Comparison of ENCODE assay signal across 17 mouse cellular contexts in genomic region chr3:30993066-30993573, GRCm38 (mm10). TPM values are rescaled to one million over a fixed set of nuclear protein-coding genes. Genes with fewer than 3 reads are reported as not detected.
A peak's percentile ranks its signal among the peaks of the same experiment; 100 is the strongest.
DNase-seq lines count a peak whose midpoint lies in the region; ATAC-seq lines count a peak whose summit lies in the region.
"Had no signal": no experiment of that assay in that cellular context is flagged by ENCODE, and none has a peak within 500 bp of the region (broad histone marks: within the 10 kb centered on the region; RNA-seq: fewer than 3 reads in every experiment).

No protein-coding gene starts in this region.

- H3K9me3 ChIP-seq in liver, embryonic 13.5 days (replicated peaks) = no peaks in the 10 kb centered on the region
- H3K9me3 ChIP-seq in heart, embryonic 10.5 days = no peaks in the 10 kb centered on the region
- H3K9me3 ChIP-seq: embryonic facial prominence, embryonic 15.5 days; forebrain, embryonic 15.5 days; midbrain, embryonic 13.5 days had no signal

- DNase-seq in heart, adult 11 months = peak; percentile 81
- DNase-seq in heart, postnatal 36 days = no peak
- DNase-seq in thymus, postnatal 25 days = peak; percentile 11
- no peak for DNase-seq in thymus, postnatal 0 days (ENCODE audit: low spot score)
- peak; percentile 40 for DNase-seq in liver, embryonic 13.5 days
- no peak for DNase-seq in layer of hippocampus, postnatal 10 days (ENCODE audit: low spot score in 2 of 2)
- DNase-seq in right cerebral cortex, postnatal 10 days (ENCODE audit: low spot score in 2 of 2) = no peak
- DNase-seq in heart, embryonic 10.5 days (ENCODE audit: low spot score) = no peak
- DNase-seq: adrenal gland, postnatal 36 days; cerebellum, adult 18-20 months; gastrocnemius, postnatal 25 days; layer of hippocampus, postnatal 36 days had no signal

- no peak overlapping the region for H3K4me3 ChIP-seq in liver, embryonic 13.5 days (replicated peaks)
- no peak overlapping the region for H3K4me3 ChIP-seq in heart, embryonic 10.5 days
- H3K4me3 ChIP-seq: embryonic facial prominence, embryonic 15.5 days; forebrain, embryonic 15.5 days; midbrain, embryonic 13.5 days had no signal

- no peaks in the 10 kb centered on the region for H3K27me3 ChIP-seq in liver, embryonic 13.5 days
- no peaks in the 10 kb centered on the region for H3K27me3 ChIP-seq in heart, embryonic 10.5 days (ENCODE audit: insufficient read depth, poor library complexity, severe bottlenecking)
- H3K27me3 ChIP-seq: embryonic facial prominence, embryonic 15.5 days; forebrain, embryonic 15.5 days; midbrain, embryonic 13.5 days had no signal

- no peak for ATAC-seq in liver, embryonic 13.5 days (ENCODE audit: low read depth)
- ATAC-seq: forebrain, embryonic 15.5 days; hindbrain, embryonic 16.5 days; midbrain, embryonic 13.5 days had no signal

- intact Hi-C loops in heart, postnatal 36 days (cut with DNase I) = no loop called here

- peaks cover 29% of the 10 kb centered on the region for H3K4me1 ChIP-seq in liver, embryonic 13.5 days (replicated peaks)
- H3K4me1 ChIP-seq in heart, embryonic 10.5 days = peaks cover 10% of the 10 kb centered on the region

- H3K27ac ChIP-seq in liver, embryonic 13.5 days = no peak overlapping the region
- H3K27ac ChIP-seq in heart, embryonic 10.5 days = no peak overlapping the region
- H3K27ac ChIP-seq: embryonic facial prominence, embryonic 15.5 days; forebrain, embryonic 15.5 days; kidney, postnatal 0 days; midbrain, embryonic 13.5 days had no signal

- H3K4me2 ChIP-seq in liver, embryonic 13.5 days = no peak overlapping the region
- H3K4me2 ChIP-seq: embryonic facial prominence, embryonic 15.5 days; forebrain, embryonic 15.5 days; midbrain, embryonic 13.5 days had no signal

- H3K36me3 ChIP-seq in liver, embryonic 13.5 days = no peaks in the 10 kb centered on the region
- no peaks in the 10 kb centered on the region for H3K36me3 ChIP-seq in heart, embryonic 10.5 days
- H3K36me3 ChIP-seq: embryonic facial prominence, embryonic 15.5 days; forebrain, embryonic 15.5 days; midbrain, embryonic 13.5 days had no signal

- no peak overlapping the region for H3K9ac ChIP-seq in liver, embryonic 13.5 days
- H3K9ac ChIP-seq: embryonic facial prominence, embryonic 15.5 days; forebrain, embryonic 15.5 days; midbrain, embryonic 13.5 days had no signal

RNA-seq across cellular contexts. Expression of gene Prkci, which starts 2.4 kb away (rescaled TPM):
- total RNA-seq in heart, postnatal 36 days (2021) = 10 to 100 TPM; 12.4 to 12.5 TPM
- 15.0 and 15.9 TPM in 2 replicates for polyA plus RNA-seq in thymus, postnatal 0 days (2015; fragmentation: Nextera tagmentation; extraction: Ambion mirVana)
- 5.0 and 7.4 TPM in 2 replicates for polyA plus RNA-seq in liver, embryonic 13.5 days (2015; fragmentation: Nextera tagmentation; extraction: Ambion mirVana)
- 10 to 100 TPM; 59.0 to 64.7 TPM for total RNA-seq in layer of hippocampus, postnatal 10 days (2021)
- 23.2 and 32.7 TPM in 2 replicates for polyA plus RNA-seq in heart, embryonic 10.5 days (2016; fragmentation: Nextera tagmentation; extraction: Ambion mirVana)

RNA-seq across cellular contexts. Expression of gene Phc3, which starts 23.9 kb away (rescaled TPM):
- 10 to 100 TPM; 15.9 to 19.1 TPM for total RNA-seq in heart, postnatal 36 days (2021)
- polyA plus RNA-seq in thymus, postnatal 0 days (2015; fragmentation: Nextera tagmentation; extraction: Ambion mirVana) = 4.0 and 5.3 TPM in 2 replicates
- polyA plus RNA-seq in liver, embryonic 13.5 days (2015; fragmentation: Nextera tagmentation; extraction: Ambion mirVana) = 1.7 and 1.8 TPM in 2 replicates
- 10 to 100 TPM; 35.9 to 37.9 TPM for total RNA-seq in layer of hippocampus, postnatal 10 days (2021)
- polyA plus RNA-seq in heart, embryonic 10.5 days (2016; fragmentation: Nextera tagmentation; extraction: Ambion mirVana) = 4.7 and 5.3 TPM in 2 replicates

Comparison
In these comparisons a context has a peak if more than half of its experiments do, and no peak if none do; other contexts are left out.
1. DNase-seq: peak in heart, adult 11 months (single experiment), thymus, postnatal 25 days (single experiment) and liver, embryonic 13.5 days (single experiment); none in heart, postnatal 36 days (0 of 2), thymus, postnatal 0 days (single experiment), layer of hippocampus, postnatal 10 days (0 of 2), right cerebral cortex, postnatal 10 days (0 of 2) and heart, embryonic 10.5 days (single experiment).